Mouse (Mus musculus) brain, embryonic 14.5 days (tissue): ENCODE results near the gene Cbx5.

Experiments
- CTCF ChIP-seq: fragments of 200-500 bp; IDR thresholded peaks from 2 replicates; pipeline ENCODE4 v1.5.1; 2012; ENCODE audit warnings: inconsistent platforms, mild to moderate bottlenecking, moderate library complexity, borderline replicate concordance; ENCODE audit not compliant: insufficient read depth, insufficient read length; ENCODE audit errors: extremely low read depth
- POLR2A ChIP-seq: fragments of 200-500 bp; IDR thresholded peaks from 2 replicates; pipeline ENCODE4 v1.6.1; 2012; ENCODE audit warnings: mild to moderate bottlenecking, inconsistent platforms, borderline replicate concordance; ENCODE audit not compliant: poor library complexity, insufficient read depth, insufficient read length, severe bottlenecking; ENCODE audit errors: extremely low read depth

DNA sequence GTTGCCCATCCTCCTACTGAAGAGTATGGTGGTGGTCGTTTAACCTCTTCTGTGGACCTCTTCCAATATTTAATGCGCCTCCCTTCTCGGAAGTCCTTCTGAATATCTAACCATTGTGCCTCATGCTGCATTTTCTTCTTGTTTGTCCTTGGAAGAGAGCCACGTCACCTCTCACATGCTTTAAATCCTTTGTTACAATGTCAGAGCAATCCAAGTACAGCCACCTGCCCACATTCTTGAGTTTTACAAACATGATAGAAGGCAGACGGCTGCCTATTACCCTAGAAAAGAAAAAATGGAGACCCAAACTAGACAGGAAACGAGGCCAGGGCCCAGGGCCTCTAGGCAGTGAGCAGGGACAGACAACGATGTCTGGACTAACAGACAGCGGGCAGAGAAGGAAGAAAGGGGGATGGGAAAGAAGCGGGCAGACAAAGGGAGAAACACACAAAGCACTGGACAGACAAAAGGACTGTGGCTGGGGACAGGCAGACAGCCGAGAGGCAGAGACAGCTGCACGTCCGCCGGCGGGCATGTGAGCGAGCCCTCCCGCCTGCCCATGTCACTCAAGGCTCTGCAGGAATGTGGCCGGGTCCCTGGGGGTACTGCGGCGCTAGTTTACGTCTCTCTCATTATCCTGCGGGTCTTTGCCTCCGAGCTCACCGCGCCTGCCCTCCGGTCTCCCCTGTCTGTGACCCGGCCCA lies 69.9 kb downstream of the Cbx5 start:
- no peak for TF ChIP-seq POLR2A
- TF ChIP-seq CTCF = no peak
